Mouse (Mus musculus): ENCODE data around the gene Smco2.

DNA sequence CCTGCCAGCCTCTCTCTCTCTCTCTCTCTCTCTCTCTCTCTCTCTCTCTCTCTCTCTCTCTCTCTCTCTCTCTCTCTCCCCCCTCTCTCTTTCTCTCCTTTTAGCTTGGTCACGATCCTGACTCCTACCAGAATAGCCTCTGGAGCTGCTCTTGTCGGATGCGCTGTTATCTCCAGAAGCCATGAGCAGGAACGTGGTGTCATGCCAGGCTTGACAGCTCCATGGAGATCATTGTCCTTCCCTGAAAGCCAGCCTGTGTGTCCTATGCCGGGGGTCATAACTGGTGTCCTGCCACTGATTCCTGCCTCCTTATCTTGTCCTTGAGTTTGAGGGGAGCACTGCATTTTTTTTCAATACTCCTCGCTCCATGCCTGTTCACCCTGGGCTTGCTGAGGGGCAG, 5.0 kb upstream of the Smco2 start:
- TF ChIP-seq POLR2A (IDR thresholded peaks at IDR 0.05; ENCODE audit: borderline replicate concordance, extremely low read depth, insufficient read depth, insufficient read length, poor library complexity, severe bottlenecking) (no peak), CTCF (IDR thresholded peaks at IDR 0.05; ENCODE audit: borderline replicate concordance, extremely low read depth, insufficient read depth, insufficient read length) (no peak)
